Mouse (Mus musculus): ENCODE measurements around the gene Zfp689. TPM values are rescaled to one million over a fixed set of nuclear protein-coding genes. Genes with fewer than 3 reads are reported as not detected.

The Zfp689 gene
- polyA plus RNA-seq, 1 experiment from 2014 or later = 12.7 TPM

GRCm38 (mm10) chr7:127479318-127480225 is 30.6 kb upstream of the Zfp689 start:
- peaks cover 22% of the 10 kb centered on the region for H3K4me1 ChIP-seq (ENCODE audit: control insufficient read depth, insufficient read depth, low read length)
- H3K36me3 ChIP-seq (ENCODE audit: control insufficient read depth, insufficient read depth, low read length) = peaks cover 69% of the 10 kb centered on the region
- peak overlapping the region; percentile 96 for H3K9ac ChIP-seq (ENCODE audit: low read length)
- H3K9me3 ChIP-seq (replicated peaks; ENCODE audit: control insufficient read depth, low read length) = no peaks in the 10 kb centered on the region
- H3K4me3 ChIP-seq (ENCODE audit: low read depth, low read length) = peak overlapping the region; percentile 98
- no peaks in the 10 kb centered on the region for H3K27me3 ChIP-seq (replicated peaks; ENCODE audit: control insufficient read depth, insufficient read depth, low read length)
- WGBS = 4% methylated on average over 47 of the region's 48 CpGs
- peak overlapping the region; percentile 99 for H3K4me2 ChIP-seq (ENCODE audit: low read length)
- no peak for ATAC-seq
- DNase-seq (ENCODE audit: low spot score) = no peak
- peak overlapping the region; percentile 96 for H3K27ac ChIP-seq (ENCODE audit: low read depth, low read length)

GRCm38 (mm10) chr7:127478635-127479317 is 29.8 kb upstream of the Zfp689 start, which contains the start of gene Fbrs:
Gene Fbrs (plus strand): TSS chr7:127479199.
- peak within 1 kb of the TSS; percentile 99 for H3K4me2 ChIP-seq (ENCODE audit: low read length)
- peak; percentile 98 for DNase-seq (ENCODE audit: low spot score)
- under 1% methylated on average over 48 of the region's 62 CpGs for WGBS
- H3K9ac ChIP-seq (ENCODE audit: low read length) = peak within 1 kb of the TSS; percentile 96
- H3K27me3 ChIP-seq (replicated peaks; ENCODE audit: control insufficient read depth, insufficient read depth, low read length) = no peaks in the 10 kb centered on the region
- H3K4me3 ChIP-seq (ENCODE audit: low read depth, low read length) = peak within 1 kb of the TSS; percentile 98
- no peaks in the 10 kb centered on the region for H3K9me3 ChIP-seq (replicated peaks; ENCODE audit: control insufficient read depth, low read length)
- peak within 1 kb of the TSS; percentile 96 for H3K27ac ChIP-seq (ENCODE audit: low read depth, low read length)
- ATAC-seq = peak; percentile 77
- H3K36me3 ChIP-seq (ENCODE audit: control insufficient read depth, insufficient read depth, low read length) = peaks cover 69% of the 10 kb centered on the region
- peaks cover 22% of the 10 kb centered on the region for H3K4me1 ChIP-seq (ENCODE audit: control insufficient read depth, insufficient read depth, low read length)

DNA sequence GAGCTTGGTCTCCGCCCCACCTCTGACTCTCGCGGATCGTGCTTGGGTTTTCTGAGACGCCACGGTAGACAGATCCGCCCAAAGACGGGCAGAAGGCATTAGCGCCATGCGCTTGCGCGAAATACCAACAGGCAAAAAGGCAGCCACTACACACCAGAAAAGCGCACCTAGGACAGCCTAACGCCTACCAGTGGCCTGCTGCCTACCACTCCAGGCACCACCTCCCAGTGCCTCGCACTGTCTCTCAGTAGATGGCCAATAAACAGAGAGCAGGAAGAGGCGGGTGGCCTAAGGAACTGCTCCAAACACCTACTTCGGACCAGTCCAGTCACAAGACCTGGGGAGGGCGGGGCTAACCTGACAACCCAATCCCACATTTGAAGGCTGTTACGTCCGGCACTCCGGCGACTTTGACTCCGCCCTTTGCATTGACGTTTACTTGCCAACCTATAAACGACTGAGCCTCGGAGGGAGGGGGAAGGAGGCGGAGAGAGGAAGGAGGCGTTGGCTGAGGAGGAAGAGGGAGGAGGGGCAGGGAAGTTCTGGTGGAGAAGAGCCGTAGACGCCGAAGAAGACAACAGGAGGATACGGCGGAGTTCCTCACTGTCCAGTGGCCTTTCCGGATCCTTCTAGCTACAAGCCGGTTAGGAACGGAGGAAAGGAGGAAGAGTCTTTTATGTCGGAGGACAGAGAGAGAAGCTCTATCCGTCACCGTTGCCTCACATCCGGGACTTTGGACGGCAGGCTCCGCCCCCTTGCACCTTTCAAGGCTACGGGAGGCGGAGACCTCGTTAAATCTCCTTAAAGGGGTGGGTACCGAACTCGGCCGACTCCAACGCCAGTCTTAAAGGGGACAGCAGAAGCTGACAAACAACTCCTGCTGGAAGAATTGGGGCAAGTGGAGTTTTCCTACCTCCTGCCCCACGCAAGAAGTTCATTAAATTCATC is 29.0 kb upstream of the Zfp689 start:
- no peaks in the 10 kb centered on the region for H3K9me3 ChIP-seq (replicated peaks; ENCODE audit: control insufficient read depth, low read length)
- WGBS = under 1% methylated on average over 50 of the region's 50 CpGs
- H3K27ac ChIP-seq (ENCODE audit: low read depth, low read length) = peak overlapping the region; percentile 96
- H3K4me3 ChIP-seq (ENCODE audit: low read depth, low read length) = peak overlapping the region; percentile 98
- H3K4me2 ChIP-seq (ENCODE audit: low read length) = peak overlapping the region; percentile 99
- DNase-seq (ENCODE audit: low spot score) = peak; percentile 99
- ATAC-seq = peak; percentile 91
- peaks cover 22% of the 10 kb centered on the region for H3K4me1 ChIP-seq (ENCODE audit: control insufficient read depth, insufficient read depth, low read length)
- no peaks in the 10 kb centered on the region for H3K27me3 ChIP-seq (replicated peaks; ENCODE audit: control insufficient read depth, insufficient read depth, low read length)
- peak overlapping the region; percentile 96 for H3K9ac ChIP-seq (ENCODE audit: low read length)
- H3K36me3 ChIP-seq (ENCODE audit: control insufficient read depth, insufficient read depth, low read length) = peaks cover 67% of the 10 kb centered on the region

DNA sequence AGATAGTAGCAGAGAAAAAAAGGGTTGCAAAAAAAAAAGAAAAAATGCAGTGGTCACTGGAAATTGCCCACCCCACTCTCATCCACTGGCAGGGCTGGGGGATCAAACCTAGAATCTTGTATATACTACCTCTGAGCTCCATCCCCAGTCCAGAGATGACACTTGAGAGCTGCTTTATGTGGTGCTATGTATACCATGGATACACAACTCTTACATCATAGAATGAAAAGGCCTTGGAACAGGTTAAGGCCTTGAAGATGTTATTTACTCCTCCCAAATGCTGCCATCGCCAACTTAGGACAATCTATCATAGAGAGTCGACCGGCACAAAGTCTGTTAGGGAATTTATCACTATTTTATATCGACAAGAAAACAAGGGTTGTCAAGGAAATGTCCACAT is 27.9 kb upstream of the Zfp689 start:
- no peak for DNase-seq (ENCODE audit: low spot score)
- Histone ChIP-seq H3K4me3 (ENCODE audit: low read depth, low read length) (no peak overlapping the region; the same call in 1 of the 2 replicates), H3K4me1 (ENCODE audit: control insufficient read depth, insufficient read depth, low read length) (peaks cover 28% of the 10 kb centered on the region), H3K4me2 (ENCODE audit: low read length) (peak overlapping the region; percentile 99; the same call in 1 of the 2 replicates), H3K27ac (ENCODE audit: low read depth, low read length) (0 out of 2 replicates have a peak overlapping the region, but pooled peaks have one; percentile 96), H3K9me3 (replicated peaks; ENCODE audit: control insufficient read depth, low read length) (no peaks in the 10 kb centered on the region), H3K27me3 (replicated peaks; ENCODE audit: control insufficient read depth, insufficient read depth, low read length) (no peaks in the 10 kb centered on the region), H3K36me3 (ENCODE audit: control insufficient read depth, insufficient read depth, low read length) (peaks cover 56% of the 10 kb centered on the region), H3K9ac (ENCODE audit: low read length) (no peak overlapping the region)
- 86% methylated on average over 4 of the region's 4 CpGs for WGBS
- ATAC-seq = no peak

- H3K27me3 ChIP-seq (replicated peaks; ENCODE audit: control insufficient read depth, insufficient read depth, low read length) = no peaks in the 10 kb centered on the region
- H3K9ac ChIP-seq (ENCODE audit: low read length) = no peak overlapping the region
- 95% methylated on average over 11 of the region's 11 CpGs for WGBS
- ATAC-seq (no peak), DNase-seq (ENCODE audit: low spot score) (no peak)
- H3K4me1 ChIP-seq (ENCODE audit: control insufficient read depth, insufficient read depth, low read length) = peaks cover 28% of the 10 kb centered on the region
- peaks cover 51% of the 10 kb centered on the region for H3K36me3 ChIP-seq (ENCODE audit: control insufficient read depth, insufficient read depth, low read length)
- H3K4me2 ChIP-seq (ENCODE audit: low read length) = no peak overlapping the region
- H3K27ac ChIP-seq (ENCODE audit: low read depth, low read length) = no peak overlapping the region
- H3K9me3 ChIP-seq (replicated peaks; ENCODE audit: control insufficient read depth, low read length) = no peaks in the 10 kb centered on the region
- no peak overlapping the region for H3K4me3 ChIP-seq (ENCODE audit: low read depth, low read length)
Observed at GRCm38 (mm10) chr7:127476336-127476735, 27.4 kb upstream of the Zfp689 start.

GRCm38 (mm10) chr7:127475186-127475740 is 26.3 kb upstream of the Zfp689 start:
- no peak for ATAC-seq
- Histone ChIP-seq H3K4me3 (ENCODE audit: low read depth, low read length) (no peak overlapping the region), H3K9ac (ENCODE audit: low read length) (no peak overlapping the region), H3K27ac (ENCODE audit: low read depth, low read length) (no peak overlapping the region), H3K36me3 (ENCODE audit: control insufficient read depth, insufficient read depth, low read length) (peaks cover 40% of the 10 kb centered on the region), H3K4me1 (ENCODE audit: control insufficient read depth, insufficient read depth, low read length) (peaks cover 20% of the 10 kb centered on the region), H3K27me3 (replicated peaks; ENCODE audit: control insufficient read depth, insufficient read depth, low read length) (no peaks in the 10 kb centered on the region), H3K4me2 (ENCODE audit: low read length) (no peak overlapping the region), H3K9me3 (replicated peaks; ENCODE audit: control insufficient read depth, low read length) (no peaks in the 10 kb centered on the region)
- DNase-seq (ENCODE audit: low spot score) = no peak
- WGBS = 97% methylated on average over 11 of the region's 11 CpGs

DNA sequence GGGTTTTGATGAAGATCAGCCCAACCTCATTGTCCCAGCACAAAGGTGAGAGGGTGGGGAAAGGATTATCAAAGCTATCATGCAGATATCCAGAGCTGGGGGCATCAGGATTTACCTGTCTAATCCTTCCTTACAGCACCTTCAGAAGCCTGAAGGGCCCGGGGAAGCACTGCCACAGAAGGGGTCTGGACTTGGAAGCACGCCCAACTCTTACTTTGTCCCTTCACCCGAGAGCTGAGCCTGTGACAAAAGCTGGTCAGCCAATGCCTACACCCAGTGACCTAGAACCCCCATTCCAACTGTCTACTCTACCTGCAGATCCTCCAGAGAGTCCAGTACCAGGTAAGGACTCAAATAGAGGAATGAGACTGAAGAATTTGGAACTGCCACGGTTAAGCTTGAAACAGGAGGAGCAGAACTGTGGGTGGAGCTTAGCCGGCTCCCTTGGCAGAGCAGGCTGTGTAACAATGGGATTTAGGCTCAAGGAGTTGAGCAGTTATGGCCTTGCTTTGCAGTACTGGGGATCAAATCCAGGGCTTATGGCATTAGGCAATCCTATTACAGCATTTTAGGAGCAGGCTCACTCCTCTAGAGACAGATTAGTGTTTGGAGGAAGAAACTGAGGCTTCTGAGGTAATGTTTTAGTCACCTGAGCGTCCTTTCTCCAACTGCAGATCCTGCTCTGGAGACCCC is 25.6 kb upstream of the Zfp689 start:
- Histone ChIP-seq H3K36me3 (ENCODE audit: control insufficient read depth, insufficient read depth, low read length) (peaks cover 40% of the 10 kb centered on the region), H3K9me3 (replicated peaks; ENCODE audit: control insufficient read depth, low read length) (no peaks in the 10 kb centered on the region), H3K4me1 (ENCODE audit: control insufficient read depth, insufficient read depth, low read length) (peaks cover 19% of the 10 kb centered on the region), H3K27me3 (replicated peaks; ENCODE audit: control insufficient read depth, insufficient read depth, low read length) (no peaks in the 10 kb centered on the region), H3K4me3 (ENCODE audit: low read depth, low read length) (no peak overlapping the region), H3K4me2 (ENCODE audit: low read length) (no peak overlapping the region), H3K27ac (ENCODE audit: low read depth, low read length) (no peak overlapping the region), H3K9ac (ENCODE audit: low read length) (no peak overlapping the region)
- DNase-seq (ENCODE audit: low spot score) (no peak), ATAC-seq (no peak)
- 69% methylated on average over 6 of the region's 6 CpGs for WGBS

All from forebrain, embryonic 14.5 days (tissue).